Mouse (Mus musculus) layer of hippocampus, adult 11-12 months (tissue): ENCODE results near the gene Git1.

ENCODE experiments used
- DNase-seq: peaks from one replicate; pipeline ENCODE4 v3.0.0; 2022; ENCODE audit warnings: low spot score

Git1 gene

DNA sequence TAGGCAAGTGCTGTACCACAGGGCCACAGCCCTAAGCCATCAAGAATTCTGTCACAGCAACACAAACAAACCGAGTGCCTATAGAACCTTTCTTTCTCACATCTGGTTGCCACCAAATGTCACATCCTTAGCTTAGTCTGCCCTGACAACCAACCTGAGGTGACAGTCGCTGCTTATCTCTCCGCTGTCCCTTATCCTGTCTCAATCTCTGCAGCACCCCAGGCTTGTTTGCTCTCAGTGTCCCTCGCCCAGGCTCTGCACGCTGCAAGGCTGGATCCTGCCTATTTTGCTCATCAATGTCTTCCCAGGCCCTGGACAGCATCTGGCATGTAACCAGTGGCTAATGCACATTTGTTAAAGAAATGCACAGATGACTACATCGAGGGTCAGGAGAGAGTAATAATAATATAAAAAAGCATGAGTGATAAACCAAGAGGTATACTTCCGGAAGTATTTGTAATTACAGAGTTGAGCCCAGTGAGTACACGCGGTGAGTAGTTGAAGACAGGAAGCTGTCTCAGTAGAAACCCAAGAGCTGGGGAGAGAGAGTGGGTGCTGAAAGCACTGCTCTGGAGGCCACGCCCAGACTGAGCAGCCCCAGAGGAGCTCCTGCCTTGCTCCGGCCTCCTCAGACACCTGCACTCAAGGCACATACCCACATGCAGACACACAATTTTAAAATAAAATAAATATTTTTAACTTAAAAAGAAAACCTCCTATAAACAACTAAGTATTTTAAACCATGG lies 9.7 kb upstream of the Git1 start:
- no peak for DNase-seq

DNA sequence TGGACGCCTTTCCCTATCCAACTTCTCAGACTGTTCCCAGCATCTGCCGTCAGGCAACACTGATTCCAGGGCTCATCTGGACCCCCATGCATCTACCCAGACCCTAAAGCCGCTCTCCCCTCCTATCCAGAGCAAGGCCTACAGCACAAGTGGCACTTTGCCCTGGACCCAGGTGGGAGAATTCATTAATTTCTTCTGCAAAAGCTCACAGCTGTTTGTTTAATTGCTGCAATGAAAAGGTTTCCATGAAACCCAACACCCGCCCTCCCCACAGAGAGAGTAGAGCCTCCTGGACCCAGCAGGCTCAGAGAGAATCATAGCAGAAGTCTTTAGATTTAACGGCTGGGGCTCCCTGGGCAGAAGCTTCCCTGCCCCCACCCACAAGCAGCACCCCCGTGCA lies 8.1 kb upstream of the Git1 start:
- DNase-seq, result no peak

DNA sequence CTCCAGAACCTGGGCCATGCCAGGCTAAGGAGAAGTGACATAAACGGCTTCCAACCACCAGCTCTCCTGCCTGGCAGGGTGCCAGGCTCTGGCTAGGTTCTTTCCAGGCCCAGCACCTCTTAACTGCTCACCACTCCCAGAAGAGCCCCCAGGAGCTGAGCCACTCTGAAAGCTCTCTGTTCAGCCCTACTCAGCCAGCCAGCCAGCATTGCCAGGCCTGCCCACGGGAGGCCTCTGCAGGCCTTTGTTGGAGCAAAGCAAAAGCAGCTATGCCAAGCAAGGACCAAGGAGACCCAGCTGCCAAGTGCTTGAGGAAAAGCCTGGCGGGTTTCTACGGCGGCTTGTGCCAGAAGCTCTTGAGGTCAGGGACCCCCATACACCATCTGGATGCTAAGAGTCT lies 6.6 kb upstream of the Git1 start:
- DNase-seq, result no peak

DNA sequence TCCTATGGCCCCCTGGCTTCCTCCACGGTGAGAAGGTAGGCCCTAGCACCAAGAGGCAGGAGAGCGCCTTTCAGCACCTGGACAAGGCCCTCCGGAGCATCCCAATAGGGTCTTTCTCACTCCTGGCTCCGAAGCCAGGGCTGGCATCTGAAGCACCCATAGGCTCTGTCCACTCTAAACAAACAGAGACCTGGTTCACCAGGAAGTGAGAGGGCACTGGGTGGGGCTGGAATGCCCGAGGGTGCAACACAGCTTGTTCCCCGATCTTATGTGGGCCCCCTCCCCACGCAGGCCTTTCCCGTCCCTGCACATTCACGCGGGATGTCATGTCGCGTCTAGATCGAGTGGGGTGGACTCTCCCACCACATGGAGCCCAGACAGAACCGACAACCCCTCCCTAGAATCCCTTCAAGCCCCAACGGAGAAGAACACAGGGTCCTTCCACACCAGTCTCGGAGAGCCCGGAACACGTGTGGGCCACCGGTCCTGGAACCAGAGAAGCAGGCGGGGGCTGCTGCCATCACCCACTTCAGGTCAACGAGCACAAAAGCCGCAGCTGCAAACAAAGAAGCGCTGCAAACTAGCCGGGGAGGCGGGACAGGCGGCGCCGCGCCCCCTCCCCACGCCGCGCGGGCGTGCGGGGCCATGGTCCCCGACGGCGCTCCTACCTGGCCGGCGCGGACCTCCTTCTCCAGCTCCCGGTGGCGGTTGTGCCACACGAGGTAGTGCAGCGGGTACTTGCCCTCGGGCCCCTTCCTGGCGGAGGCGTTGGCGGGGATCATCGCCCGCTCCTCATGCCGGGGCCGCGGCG lies 4.4 kb upstream of the Git1 start:
- no peak for DNase-seq

DNA sequence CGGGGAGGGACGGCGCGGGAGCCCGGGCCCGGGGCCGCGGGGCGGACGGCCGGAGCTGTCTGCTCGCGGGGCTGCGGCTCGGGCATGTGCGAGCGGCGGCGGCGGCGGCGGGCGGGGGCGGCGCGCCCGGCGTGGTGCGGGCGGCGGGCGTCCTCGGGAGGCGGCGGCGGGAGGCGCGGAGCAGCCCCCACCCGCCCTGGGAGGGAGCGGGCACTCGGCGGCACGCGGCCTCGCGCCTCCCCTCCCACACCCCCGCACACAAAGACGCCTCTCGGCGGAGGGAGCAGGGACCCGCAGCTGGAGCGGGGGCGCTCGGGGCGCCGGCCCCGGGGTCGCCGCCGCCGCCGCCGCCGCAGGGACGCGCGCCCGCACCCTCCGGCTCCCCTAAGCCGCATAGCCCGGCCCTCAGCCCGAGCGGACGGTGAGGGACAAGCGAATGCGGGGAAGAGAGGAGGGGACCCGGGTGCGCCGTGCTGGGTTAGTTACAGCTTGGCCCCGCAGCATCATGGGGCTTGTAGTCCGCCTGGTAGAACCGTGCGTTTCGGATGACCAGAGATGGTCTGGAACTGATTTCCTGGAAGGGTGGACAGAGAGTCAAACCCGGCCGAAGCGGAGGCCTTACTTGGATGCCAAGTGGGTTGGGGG lies 3.6 kb upstream of the Git1 start, which contains the start of gene Ankrd13b:
Ankrd13b (minus strand) TSS at position 88 of the 645 bp plus-strand sequence.
- DNase-seq, result peak; percentile 81

DNA sequence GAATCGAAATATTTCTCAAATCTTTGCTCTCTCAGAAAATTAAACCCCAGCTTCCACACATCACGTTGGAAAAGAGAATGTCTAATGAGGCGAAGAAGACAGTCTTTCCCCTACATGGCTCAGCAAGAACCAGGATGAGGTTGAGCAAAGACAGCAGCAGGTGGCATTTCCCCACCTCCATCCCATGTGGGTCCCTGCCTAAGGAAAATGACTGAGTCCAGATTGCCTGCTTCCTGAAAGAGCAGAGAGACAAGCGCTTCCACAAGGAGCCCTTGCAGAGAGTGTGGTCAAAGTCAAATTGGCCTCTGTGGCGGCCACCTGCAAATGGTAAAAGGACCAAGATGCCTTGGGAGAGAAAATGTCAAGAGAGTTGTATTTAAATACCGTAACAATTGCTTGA lies 2.9 kb upstream of the Git1 start:
- no peak for DNase-seq

DNA sequence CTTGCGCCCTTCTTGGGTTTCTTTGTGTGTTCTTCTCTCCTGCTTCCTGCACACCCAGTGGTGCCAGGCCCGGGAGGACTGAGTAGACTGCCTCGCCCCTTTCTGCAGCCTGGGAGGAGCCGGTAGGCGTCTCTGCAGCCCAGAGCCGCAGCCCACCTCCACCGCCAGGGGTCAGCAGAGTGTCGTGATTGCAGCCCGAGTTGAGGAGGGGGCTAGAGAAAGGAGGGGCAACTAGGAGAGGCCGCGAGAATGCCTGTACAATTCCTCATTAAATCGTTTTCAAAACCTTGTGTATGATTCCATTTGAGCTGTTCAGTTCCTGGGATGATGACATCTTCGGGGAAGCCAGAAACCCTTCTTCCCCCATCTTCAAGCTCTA lies 2.2 kb upstream of the Git1 start:
- DNase-seq, result peak; percentile 93

DNA sequence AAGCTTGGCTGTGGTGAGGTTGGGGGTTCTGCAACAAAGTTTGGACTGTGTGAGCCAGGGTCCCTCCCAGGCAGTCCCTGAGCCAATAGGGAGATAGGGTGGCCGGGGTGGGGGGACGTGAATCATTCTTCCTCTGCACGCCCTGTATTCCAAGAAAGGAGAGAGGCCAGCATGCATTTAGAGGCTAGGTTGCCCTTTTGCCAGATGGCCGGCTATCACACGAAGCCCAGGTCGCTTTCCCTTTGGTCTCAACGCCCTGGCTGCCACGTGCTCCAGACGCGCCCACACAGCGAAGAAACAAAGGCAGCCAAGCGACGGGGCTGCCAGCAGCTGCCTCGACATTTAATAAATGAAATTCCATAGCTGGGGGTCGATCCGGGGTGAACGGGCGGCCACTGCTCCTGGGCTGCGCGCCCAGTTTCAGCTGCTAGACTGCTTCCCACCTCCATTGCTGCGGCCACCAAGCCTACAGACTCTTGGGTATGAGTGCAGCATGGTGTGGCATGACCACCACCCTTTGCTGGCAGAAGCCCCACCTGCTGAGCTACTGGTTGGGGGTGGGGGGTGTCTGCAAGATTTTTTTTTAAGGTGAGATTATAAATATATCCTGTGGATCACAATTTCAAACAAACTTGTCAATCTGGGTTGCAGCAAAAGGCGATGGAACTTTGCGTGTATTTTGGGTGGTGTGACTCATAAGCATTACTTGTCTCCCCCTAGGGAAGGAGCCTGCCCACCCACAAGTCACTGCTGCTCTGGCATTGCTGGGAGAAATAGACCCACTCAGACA lies 1.7 kb upstream of the Git1 start:
- no peak for DNase-seq

DNA sequence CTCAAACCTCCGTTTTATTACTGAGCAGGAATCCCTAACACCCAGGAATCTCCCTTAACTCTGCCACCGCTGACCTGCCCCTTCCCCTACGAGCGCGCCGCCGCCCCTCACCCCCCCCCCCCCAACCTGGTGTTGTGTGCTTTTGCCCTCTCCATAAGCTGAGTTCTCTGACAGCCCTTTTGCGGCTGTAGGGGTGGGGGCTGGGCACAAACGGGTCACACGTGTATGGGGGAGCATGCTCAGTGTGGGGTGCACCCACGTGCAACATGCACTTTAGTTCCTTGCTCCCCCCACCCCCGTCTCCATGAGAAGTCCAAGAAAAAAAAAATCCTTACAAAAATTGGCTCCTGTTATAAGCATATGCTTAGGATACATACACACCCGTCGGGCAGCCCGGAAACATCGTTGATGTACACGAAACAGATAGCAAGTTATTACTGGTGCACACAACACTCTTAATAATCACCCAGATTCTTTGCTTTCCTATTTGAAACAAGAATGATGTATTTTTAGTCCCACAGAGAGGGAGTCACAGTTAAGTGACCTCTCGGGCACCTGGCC lies 971 bp upstream of the Git1 start:
- DNase-seq, result no peak

DNA sequence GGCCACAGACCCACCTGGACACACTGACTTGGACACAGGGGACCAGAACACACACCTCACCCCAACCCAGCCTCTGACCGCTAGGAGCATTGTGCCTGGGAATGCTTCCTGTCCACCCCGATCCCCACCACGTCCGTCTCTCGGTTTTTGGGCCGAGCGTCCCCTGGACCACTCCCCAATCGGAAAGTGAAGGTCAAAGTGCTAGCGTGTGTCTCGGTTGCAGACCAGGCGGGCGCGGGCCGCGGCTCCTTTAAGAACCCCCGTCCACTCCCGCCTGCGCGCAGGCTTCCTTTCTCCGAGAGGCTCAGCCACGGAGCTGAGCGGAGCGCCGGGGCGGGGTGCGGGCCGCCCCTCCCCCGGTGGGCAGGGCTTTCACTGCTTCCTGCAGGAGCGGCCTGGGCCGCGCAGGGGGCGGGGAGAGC lies 440 bp upstream of the Git1 start:
- peak; percentile 93 for DNase-seq

DNA sequence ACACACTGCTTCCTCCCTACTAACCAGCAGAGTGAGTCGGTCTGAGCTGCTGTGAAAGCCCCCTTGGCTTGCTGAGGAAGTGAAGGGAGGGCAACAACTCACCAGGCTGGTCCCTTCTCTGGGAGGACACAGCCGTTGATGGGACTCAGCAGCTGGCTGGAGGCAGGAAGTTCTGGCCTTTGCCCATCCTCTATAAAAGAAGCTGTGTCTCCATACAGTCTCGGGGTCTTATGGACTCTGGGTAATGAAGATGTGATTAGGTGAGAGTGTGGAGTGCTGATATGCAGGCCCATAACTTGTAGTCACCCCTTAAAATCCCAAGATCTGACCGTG lies 948 bp downstream of the Git1 start:
- no peak for DNase-seq

DNA sequence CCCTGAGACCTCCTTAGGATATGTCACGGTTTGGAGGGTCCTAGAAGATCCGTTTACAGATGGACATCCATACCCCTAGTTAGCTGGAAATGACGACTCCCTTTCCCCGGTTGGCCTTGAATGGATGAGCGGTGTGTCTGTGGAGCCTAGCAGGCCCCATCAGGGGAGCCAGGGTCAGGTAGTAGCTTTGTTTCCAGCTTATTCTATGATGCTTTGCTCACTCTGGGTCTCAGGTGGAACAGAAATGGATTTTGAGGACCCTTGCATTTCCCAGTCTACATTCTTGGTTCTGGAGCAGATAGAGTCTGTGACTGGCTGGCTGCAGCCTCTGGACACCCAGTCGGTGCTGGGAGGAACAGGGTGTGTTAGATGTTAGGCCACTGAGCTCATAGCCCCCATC lies 1.4 kb downstream of the Git1 start:
- no peak for DNase-seq

DNA sequence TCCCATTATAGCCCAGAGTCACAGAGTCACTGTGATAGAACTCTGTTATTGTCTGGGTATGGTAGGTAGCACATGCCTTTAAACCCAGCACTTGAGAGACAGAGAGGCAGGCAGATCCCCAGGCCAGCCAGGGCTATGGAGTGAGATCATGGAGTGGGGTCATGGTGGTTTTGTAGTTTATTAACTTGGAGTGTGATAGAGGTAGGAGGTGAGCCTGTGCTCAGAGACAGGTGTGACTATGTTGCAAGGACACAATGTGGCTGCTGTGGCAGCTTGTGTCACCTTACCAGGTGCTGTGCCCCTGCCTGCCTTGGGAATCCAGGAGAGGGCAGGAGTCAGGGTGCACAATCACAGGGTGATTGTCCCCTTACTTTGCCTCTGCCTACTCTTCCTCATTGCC lies 2.1 kb downstream of the Git1 start:
- DNase-seq, result no peak

DNA sequence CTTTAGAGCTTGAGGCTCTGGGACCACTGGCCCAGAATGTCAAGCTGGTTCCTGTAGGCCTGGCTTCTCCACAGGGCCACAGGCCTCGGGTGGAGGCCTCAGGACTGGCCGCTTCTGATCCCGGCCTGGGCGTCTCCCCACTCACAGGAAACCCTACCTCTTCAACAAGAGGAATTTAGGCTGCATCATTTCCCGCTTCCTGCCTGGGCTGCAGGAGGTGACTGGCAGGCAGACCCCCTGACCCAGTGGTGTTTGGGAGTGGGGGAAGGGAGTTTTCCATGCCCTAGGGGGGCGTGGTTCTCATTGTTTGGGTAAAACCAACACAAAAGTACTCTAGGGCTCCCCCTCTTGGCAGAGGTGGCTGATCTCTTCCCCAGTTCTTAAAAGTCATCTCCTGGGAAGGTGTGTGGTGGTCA lies 4.0 kb downstream of the Git1 start:
- no peak for DNase-seq

DNA sequence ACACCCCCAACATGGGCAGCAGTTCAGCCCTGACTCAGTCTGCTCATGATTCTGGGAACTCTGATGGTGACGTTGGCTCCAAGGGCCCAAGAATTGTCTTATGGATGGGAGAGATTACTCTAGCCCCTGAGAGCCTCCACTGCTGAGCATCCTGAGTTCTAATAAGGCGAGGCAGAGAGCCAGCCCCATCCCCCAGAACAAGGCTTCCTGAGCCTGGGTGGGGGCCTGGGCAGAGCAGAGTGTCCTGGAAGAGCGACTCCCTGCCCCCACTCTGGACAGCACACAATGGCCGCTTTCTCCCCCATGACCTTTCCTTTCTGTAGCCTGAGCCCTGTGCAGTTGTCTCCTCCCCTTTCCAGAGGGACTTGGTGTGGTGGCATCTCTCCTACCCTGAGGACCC lies 4.5 kb downstream of the Git1 start:
- DNase-seq, result no peak

DNA sequence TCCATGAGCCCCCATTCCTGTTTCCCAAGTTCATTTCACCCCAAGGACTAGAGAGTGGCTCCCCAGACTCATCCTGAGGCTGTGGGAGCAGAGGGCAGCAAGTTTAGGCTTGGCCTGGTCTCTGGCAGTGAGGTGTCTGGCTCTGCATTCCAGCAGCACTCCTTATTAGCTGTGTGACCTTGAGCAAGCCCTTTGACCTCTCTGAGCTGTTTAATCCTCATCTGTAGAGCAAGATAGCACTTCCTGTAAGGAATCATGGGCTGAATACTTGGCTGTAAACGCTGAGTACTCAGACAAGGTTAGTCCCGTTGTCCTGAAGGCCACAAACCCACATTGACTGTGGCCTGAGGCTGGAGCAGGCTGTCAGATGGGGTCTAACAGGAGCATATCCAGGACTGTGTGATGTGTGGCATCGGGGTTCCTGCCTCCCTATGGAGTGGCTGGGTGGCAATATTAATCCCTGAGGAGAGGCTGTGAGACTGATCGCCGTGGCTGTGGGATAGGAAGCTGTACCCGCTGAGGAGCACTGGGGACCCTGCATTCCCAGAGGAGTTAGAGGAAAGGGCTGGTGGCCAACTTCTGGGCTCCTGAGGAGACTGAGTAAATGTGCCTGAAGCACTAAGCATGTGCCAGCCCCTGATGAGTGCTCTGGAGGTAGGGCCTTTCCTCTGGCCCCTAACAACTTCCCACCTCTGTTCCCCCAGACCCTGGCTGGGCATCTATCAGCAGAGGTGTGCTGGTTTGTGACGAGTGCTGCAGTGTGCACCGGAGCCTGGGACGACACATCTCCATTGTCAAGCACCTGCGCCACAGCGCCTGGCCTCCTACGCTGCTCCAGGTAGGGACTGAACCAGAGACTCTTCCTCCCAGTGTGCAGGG lies 5.1 kb downstream of the Git1 start:
- DNase-seq, result no peak

DNA sequence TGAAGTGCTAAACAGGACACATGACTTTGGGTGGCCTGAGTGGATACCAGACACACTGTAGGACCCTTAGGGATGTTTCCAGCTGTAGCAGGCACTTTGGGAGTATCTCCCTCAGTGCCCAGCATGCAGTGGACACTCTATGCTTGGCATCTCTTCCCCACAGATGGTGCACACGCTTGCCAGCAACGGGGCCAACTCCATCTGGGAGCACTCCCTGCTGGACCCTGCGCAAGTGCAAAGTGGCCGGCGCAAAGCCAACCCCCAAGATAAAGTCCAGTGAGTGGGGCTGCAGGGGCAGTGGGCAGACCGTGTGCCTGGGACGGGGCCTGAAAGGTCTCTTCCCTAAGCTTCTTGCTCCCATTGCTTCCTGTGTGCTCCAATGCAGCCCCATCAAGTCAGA lies 6.0 kb downstream of the Git1 start:
- DNase-seq, result no peak

DNA sequence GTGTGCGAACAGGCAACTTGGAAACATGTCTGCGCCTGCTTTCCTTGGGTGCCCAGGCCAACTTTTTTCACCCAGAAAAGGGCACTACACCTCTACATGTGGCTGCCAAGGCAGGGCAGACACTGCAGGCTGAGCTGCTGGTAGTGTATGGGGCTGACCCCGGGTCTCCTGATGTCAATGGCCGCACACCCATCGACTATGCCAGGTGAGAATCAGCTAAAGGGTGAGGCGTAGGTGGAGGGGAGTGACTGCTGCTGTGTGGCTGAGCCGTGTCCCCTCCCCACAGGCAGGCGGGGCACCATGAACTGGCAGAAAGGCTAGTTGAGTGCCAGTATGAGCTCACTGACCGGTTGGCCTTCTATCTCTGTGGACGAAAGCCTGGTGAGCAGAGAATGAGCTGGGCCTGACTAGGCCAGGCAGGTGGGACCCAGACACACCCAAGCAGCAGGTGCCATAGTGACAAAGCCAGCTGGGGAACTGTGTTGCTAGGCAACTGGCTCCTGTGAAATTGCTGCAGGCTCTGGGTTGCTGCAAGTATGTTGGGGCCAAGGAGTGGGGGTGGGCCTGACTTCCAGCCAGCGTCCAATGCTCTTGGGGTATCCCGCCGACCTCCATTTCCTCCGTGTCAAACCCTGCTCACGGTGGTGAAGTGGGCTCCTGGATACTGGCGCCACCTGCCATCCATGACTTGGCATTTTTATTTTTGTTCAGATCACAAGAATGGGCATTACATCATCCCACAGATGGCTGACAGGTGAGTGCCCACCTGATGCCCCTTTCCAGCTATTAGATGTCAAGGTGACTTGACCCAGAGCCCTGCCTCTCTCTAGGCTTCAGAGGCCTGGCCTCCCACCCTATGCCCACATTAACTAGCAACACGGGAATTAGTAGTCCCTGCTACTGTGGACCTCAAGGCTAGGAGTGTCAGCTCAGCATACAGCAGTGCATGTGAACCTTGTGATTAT lies 7.3 kb downstream of the Git1 start:
- DNase-seq, result no peak

DNA sequence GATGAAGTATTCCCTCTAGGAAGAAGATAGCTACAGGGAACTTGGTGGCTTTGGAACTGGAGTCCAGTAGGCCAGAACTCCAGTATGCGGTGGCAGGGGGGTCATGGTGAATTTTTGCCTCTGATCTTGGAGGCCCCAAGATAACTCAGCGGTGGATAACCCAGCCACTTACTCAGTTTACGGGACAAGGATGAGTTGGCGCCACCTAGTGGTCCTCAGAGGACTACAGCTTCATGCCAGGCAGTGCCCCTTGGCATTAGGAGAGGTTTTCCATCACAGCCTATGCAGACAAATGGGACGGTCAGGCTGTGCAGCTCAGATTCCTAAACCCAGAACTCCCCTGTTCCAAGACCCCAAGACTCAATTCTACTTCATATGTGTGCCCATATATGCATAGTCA lies 8.0 kb downstream of the Git1 start:
- DNase-seq, result peak; percentile 89

DNA sequence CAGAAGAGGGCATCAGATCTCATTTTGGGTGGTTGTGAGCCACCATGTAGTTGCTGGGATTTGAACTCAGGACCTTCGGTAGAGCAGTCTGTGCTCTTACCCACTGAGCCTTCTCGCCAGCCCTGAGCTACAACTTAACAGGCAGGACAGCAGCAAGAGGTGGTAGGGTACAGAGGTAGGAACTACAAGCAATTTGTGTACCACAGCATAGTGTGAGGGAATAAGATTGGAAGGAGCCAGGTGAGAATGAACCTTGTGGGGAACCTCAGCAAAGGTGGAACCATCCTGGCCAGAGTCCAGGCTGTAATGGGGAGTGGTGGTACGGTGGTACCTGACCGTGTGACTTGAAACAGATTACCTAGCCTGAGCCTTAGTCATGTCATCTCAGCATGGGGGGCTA lies 8.6 kb downstream of the Git1 start:
- no peak for DNase-seq
